Mouse (Mus musculus) intestine, embryonic 15.5 days (tissue): ENCODE results near the gene Cldn2. TPM values are rescaled to one million over a fixed set of nuclear protein-coding genes. Genes with fewer than 3 reads are reported as not detected.
"Not testable (repeated sequence)": the region's sequence is repeated elsewhere in the genome, so short reads cannot be mapped to it uniquely, and the experiment has no call there.

Source experiments
- ATAC-seq: fragments of 200-750 bp; cut with Nextera tagmentation; 2 replicates; pipeline ENCODE4 v1.8.0; 2017; ENCODE audit warnings: moderate TSS enrichment, moderate library complexity
- H3K27ac ChIP-seq: fragments of 300-500 bp; sonication (generic); 2 replicates; pipeline ENCODE4 v1.5.1; 2015; ENCODE audit warnings: mild to moderate bottlenecking, inconsistent platforms
- H3K27me3 ChIP-seq: fragments of 300-500 bp; sonication (generic); replicated peaks from 2 replicates; pipeline ENCODE4 v1.6.1; 2015; ENCODE audit warnings: inconsistent platforms
- H3K36me3 ChIP-seq: fragments of 300-500 bp; sonication (generic); 2 replicates; pipeline ENCODE4 v1.6.1; 2015; ENCODE audit warnings: inconsistent platforms
- H3K4me1 ChIP-seq: fragments of 300-500 bp; sonication (generic); replicated peaks from 2 replicates; pipeline ENCODE4 v1.6.1; 2015; ENCODE audit warnings: inconsistent platforms
- H3K4me2 ChIP-seq: fragments of 300-500 bp; sonication (generic); replicated peaks from 2 replicates; pipeline ENCODE4 v1.6.1; 2015; ENCODE audit warnings: mild to moderate bottlenecking, inconsistent platforms
- H3K4me3 ChIP-seq: fragments of 300-500 bp; sonication (generic); replicated peaks from 2 replicates; pipeline ENCODE4 v1.5.1; 2015; ENCODE audit warnings: inconsistent platforms
- H3K9ac ChIP-seq: fragments of 300-500 bp; sonication (generic); 2 replicates; pipeline ENCODE4 v1.6.1; 2015; ENCODE audit warnings: inconsistent platforms
- H3K9me3 ChIP-seq: fragments of 300-500 bp; sonication (generic); 2 replicates; pipeline ENCODE4 v1.6.1; 2016; ENCODE audit warnings: inconsistent platforms
- WGBS: fragments of 180-500 bp; shearing (Covaris S2); methylation state at CpG from one replicate; pipeline ENCODE4 v1.1.7; 2015; 5-methylcytosine and 5-hydroxymethylcytosine counted together
- polyA plus RNA-seq: library from polyadenylated mRNA; unstranded; fragments of >200 nt; fragmentation: Nextera tagmentation; extraction: Ambion mirVana; gene quantifications from 2 replicates; pipeline ENCODE4 v1.2.1, GENCODE M21; 2015

Gene Cldn2
- 54.1 and 59.8 TPM in 2 replicates for polyA plus RNA-seq

- 66% methylated on average over 8 of the region's 8 CpGs for WGBS
- H3K9me3 ChIP-seq: no peaks in the 10 kb centered on the region
- no peak within 1 kb of the TSS for H3K4me3 ChIP-seq
- no peak within 1 kb of the TSS for H3K9ac ChIP-seq
- no peak within 1 kb of the TSS for H3K4me2 ChIP-seq
- 0 out of 2 replicates have a peak, but pooled peaks cover 3% of the 10 kb centered on the region for H3K27me3 ChIP-seq
- ATAC-seq: no peak
- no peaks in the 10 kb centered on the region for H3K4me1 ChIP-seq
- H3K27ac ChIP-seq: no peak within 1 kb of the TSS
- H3K36me3 ChIP-seq: no peaks in the 10 kb centered on the region
These were observed at the start of gene Cldn2 for GRCm38 (mm10) chrX:139800406-139800878. Gene Cldn2, plus strand, starts transcription at chrX:139800828.

GRCm38 (mm10) chrX:139751855-139752254 lies 48.8 kb upstream of the Cldn2 start:
- H3K4me1 ChIP-seq: no peaks in the 10 kb centered on the region
- no peak for ATAC-seq
- no peak overlapping the region for H3K9ac ChIP-seq
- H3K4me2 ChIP-seq: no peak overlapping the region
- H3K27me3 ChIP-seq: no peaks in the 10 kb centered on the region
- no peaks in the 10 kb centered on the region for H3K36me3 ChIP-seq
- no peaks in the 10 kb centered on the region for H3K9me3 ChIP-seq
- no peak overlapping the region for H3K27ac ChIP-seq
- 0% methylated on average over 1 of the region's 1 CpGs for WGBS
- H3K4me3 ChIP-seq: no peak overlapping the region

GRCm38 (mm10) chrX:139758634-139759033 lies 42.0 kb upstream of the Cldn2 start:
- H3K4me3 ChIP-seq, ATAC-seq, H3K9me3 ChIP-seq, H3K9ac ChIP-seq, H3K27me3 ChIP-seq, H3K4me2 ChIP-seq, H3K36me3 ChIP-seq, H3K4me1 ChIP-seq, H3K27ac ChIP-seq: not testable (repeated sequence)
- WGBS: 78% methylated on average over 3 of the region's 3 CpGs

- Histone ChIP-seq H3K4me3 (no peak overlapping the region), H3K4me1 (no peaks in the 10 kb centered on the region), H3K36me3 (no peaks in the 10 kb centered on the region), H3K27me3 (no peaks in the 10 kb centered on the region), H3K9me3 (no peaks in the 10 kb centered on the region), H3K4me2 (no peak overlapping the region), H3K27ac (no peak overlapping the region), H3K9ac (no peak overlapping the region)
- no peak for ATAC-seq
- 70% methylated on average over 2 of the region's 2 CpGs for WGBS
These were observed 38.1 kb upstream of the Cldn2 start for GRCm38 (mm10) chrX:139762546-139762945.

DNA sequence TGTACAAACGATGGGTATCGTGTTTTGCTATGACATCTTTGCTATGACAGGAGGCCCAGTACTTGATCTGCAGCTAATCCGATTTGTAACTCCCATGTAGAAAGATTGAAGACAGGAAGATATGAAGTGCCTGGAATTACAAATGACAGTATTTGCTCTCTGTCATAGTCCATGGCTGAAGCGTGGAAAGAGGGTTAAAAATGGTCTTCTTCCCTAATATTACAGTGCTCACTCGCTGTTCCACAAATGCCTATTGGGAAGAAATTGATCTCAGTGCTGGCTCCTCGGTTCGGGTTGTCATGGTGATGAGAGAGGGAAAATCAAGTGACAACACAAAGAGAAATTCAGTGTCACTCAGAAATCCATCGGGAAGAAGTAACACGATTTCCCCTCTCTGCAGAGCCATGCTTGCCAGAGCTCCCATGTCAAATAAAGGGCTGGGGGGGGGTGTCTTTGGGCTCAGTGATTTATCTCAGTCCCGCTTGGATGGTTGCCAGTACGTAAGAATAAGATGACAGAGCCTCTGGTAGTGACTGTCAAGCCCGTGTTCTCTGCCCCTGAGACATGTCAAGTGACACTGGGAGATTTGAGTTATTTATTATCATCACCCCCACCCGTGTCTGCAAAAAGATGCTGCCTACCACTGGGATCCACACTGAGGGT lies 30.5 kb upstream of the Cldn2 start:
- H3K4me2 ChIP-seq: no peak overlapping the region
- WGBS: 73% methylated on average over 13 of the region's 13 CpGs
- H3K9ac ChIP-seq: no peak overlapping the region
- H3K36me3 ChIP-seq: no peaks in the 10 kb centered on the region
- H3K4me1 ChIP-seq: no peaks in the 10 kb centered on the region
- no peak overlapping the region for H3K4me3 ChIP-seq
- no peak for ATAC-seq
- H3K9me3 ChIP-seq: no peaks in the 10 kb centered on the region
- H3K27me3 ChIP-seq: no peaks in the 10 kb centered on the region; the same call in 1 of the 2 replicates
- H3K27ac ChIP-seq: no peak overlapping the region

- H3K9ac ChIP-seq: no peak overlapping the region
- ATAC-seq: peak; percentile 57
- H3K27me3 ChIP-seq: no peaks in the 10 kb centered on the region
- H3K4me1 ChIP-seq: no peaks in the 10 kb centered on the region
- 33% methylated on average over 18 of the region's 18 CpGs for WGBS
- no peaks in the 10 kb centered on the region for H3K36me3 ChIP-seq
- H3K9me3 ChIP-seq: no peaks in the 10 kb centered on the region
- H3K4me3 ChIP-seq: no peak overlapping the region
- H3K4me2 ChIP-seq: no peak overlapping the region
- no peak overlapping the region for H3K27ac ChIP-seq
These were observed 26.1 kb upstream of the Cldn2 start for GRCm38 (mm10) chrX:139774309-139775083.

DNA sequence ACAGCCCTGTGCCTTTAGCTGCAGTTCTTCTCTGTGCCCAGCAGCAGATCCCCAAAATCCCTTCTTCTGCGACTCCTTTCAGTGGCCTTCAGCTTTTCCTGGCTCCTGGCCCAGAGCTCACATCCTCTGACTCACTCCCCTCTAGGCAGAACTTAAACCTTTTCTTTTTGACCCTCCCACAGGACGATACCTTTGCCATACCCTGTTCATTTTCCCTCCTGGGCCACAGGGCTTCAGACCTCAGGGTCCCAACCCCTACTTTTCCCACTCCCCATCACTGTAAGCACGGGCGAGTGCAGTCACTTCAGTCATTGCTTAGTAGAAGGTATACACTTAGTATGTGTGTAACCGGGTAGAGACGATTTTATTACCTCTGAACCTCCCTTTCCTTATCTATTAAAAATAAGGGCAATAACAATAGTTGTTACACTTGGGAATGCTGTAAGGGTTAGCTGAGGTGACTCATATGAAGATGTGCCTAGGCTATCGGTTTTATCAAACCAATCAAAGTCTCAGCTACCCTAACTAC lies 25.5 kb upstream of the Cldn2 start:
- no peaks in the 10 kb centered on the region for H3K27me3 ChIP-seq
- peak; percentile 70 for ATAC-seq
- H3K4me2 ChIP-seq: no peak overlapping the region
- 57% methylated on average over 7 of the region's 7 CpGs for WGBS
- H3K9me3 ChIP-seq: no peaks in the 10 kb centered on the region
- H3K4me3 ChIP-seq: no peak overlapping the region
- H3K4me1 ChIP-seq: no peaks in the 10 kb centered on the region
- H3K9ac ChIP-seq: no peak overlapping the region
- H3K36me3 ChIP-seq: no peaks in the 10 kb centered on the region
- H3K27ac ChIP-seq: no peak overlapping the region

GRCm38 (mm10) chrX:139777357-139777756 lies 23.3 kb upstream of the Cldn2 start:
- Histone ChIP-seq H3K4me2 (no peak overlapping the region), H3K4me3 (no peak overlapping the region), H3K27ac (no peak overlapping the region), H3K36me3 (no peaks in the 10 kb centered on the region), H3K4me1 (no peaks in the 10 kb centered on the region), H3K27me3 (no peaks in the 10 kb centered on the region), H3K9ac (no peak overlapping the region), H3K9me3 (no peaks in the 10 kb centered on the region)
- WGBS: 47% methylated on average over 4 of the region's 4 CpGs
- ATAC-seq: 0 out of 2 replicates have a peak, but pooled peaks have one; percentile 14

- no peak overlapping the region for H3K27ac ChIP-seq
- no peak overlapping the region for H3K4me2 ChIP-seq
- no peaks in the 10 kb centered on the region for H3K4me1 ChIP-seq
- no peak overlapping the region for H3K4me3 ChIP-seq
- no peaks in the 10 kb centered on the region for H3K9me3 ChIP-seq
- 0 out of 2 replicates have a peak, but pooled peaks cover 5% of the 10 kb centered on the region for H3K27me3 ChIP-seq
- H3K36me3 ChIP-seq: no peaks in the 10 kb centered on the region
- WGBS: 65% methylated on average over 1 of the region's 1 CpGs
- no peak for ATAC-seq
- H3K9ac ChIP-seq: no peak overlapping the region
These were observed 21.7 kb upstream of the Cldn2 start for GRCm38 (mm10) chrX:139778886-139779285.

DNA sequence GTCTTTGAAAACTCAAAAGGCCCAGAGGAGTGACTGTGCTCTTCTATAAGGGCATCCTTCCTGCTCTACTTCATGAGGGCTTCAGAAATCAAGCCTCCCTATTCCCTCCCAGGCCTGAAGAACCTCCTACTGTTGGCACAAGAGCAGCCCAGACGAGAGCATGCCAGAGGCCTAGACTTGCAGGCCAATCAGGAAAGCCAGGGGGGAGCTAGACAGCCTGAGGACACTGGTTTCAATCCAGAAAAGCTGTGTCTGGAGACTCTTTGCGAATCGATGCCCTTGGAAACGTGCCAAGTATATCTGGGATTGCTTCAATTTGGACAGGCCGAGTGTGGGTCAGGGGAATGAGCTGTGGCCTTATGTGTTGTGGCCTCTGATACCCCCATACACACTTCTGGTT lies 21.2 kb upstream of the Cldn2 start:
- Histone ChIP-seq H3K27ac (no peak overlapping the region), H3K27me3 (0 out of 2 replicates have a peak, but pooled peaks cover 5% of the 10 kb centered on the region), H3K4me3 (no peak overlapping the region), H3K4me2 (no peak overlapping the region), H3K36me3 (no peaks in the 10 kb centered on the region), H3K4me1 (no peaks in the 10 kb centered on the region), H3K9me3 (no peaks in the 10 kb centered on the region), H3K9ac (no peak overlapping the region)
- 72% methylated on average over 5 of the region's 5 CpGs for WGBS
- ATAC-seq: no peak

DNA sequence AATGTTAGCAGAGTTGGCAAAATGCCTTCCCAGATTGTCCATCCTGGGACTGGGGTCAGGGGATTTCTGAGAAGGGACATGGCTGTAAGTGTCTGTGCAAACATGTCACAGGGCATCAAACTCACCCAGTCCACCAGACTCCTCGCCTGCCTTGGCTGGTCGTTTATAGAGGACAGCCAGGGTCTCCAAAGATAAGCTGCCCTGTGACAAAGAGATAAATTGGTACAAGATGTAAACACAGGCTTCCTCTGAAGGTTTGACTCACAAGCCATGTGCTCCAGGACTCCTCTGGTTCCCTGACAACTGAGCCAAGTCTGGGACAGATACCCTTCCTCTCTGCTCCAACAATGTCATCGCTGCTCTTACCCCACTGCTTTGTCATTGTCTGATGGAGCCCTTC lies 19.6 kb upstream of the Cldn2 start:
- no peaks in the 10 kb centered on the region for H3K36me3 ChIP-seq
- WGBS: 53% methylated on average over 3 of the region's 3 CpGs
- peak; percentile 19; the same call in 1 of the 2 replicates for ATAC-seq

GRCm38 (mm10) chrX:139781563-139781962 lies 19.1 kb upstream of the Cldn2 start:
- Histone ChIP-seq H3K4me2 (no peak overlapping the region), H3K4me3 (no peak overlapping the region), H3K4me1 (no peaks in the 10 kb centered on the region), H3K9me3 (no peaks in the 10 kb centered on the region), H3K27me3 (0 out of 2 replicates have a peak, but pooled peaks cover 5% of the 10 kb centered on the region), H3K27ac (no peak overlapping the region), H3K9ac (no peak overlapping the region), H3K36me3 (no peaks in the 10 kb centered on the region)
- peak; percentile 67; the same call in 1 of the 2 replicates for ATAC-seq
- WGBS: 76% methylated on average over 4 of the region's 4 CpGs

More for the DNA sequence above, 19.6 kb upstream of the Cldn2 start:
- Histone ChIP-seq H3K4me1 (no peaks in the 10 kb centered on the region), H3K27ac (no peak overlapping the region), H3K9me3 (no peaks in the 10 kb centered on the region), H3K27me3 (0 out of 2 replicates have a peak, but pooled peaks cover 5% of the 10 kb centered on the region), H3K4me3 (no peak overlapping the region), H3K4me2 (no peak overlapping the region), H3K9ac (no peak overlapping the region)
